Mouse (Mus musculus) stomach, embryonic 14.5 days (tissue): ENCODE measurements around the gene Rgcc. TPM values are rescaled to one million over a fixed set of nuclear protein-coding genes. Genes with fewer than 3 reads are reported as not detected.

Source experiments
- ATAC-seq: fragments of 200-750 bp; cut with Nextera tagmentation; 2 replicates; pipeline ENCODE4 v1.8.0; 2017; ENCODE audit warnings: low read depth, moderate TSS enrichment; ENCODE audit not compliant: insufficient number of reproducible peaks, insufficient read depth, low FRiP score
- H3K27ac ChIP-seq: fragments of 300-500 bp; sonication (generic); 2 replicates; pipeline ENCODE4 v1.5.1; 2014; ENCODE audit warnings: mild to moderate bottlenecking, low read length, moderate library complexity, mixed read lengths
- H3K27me3 ChIP-seq: fragments of 300-500 bp; sonication (generic); 2 replicates; pipeline ENCODE4 v1.6.1; 2014; ENCODE audit warnings: low read length, control low read depth, mixed read lengths; ENCODE audit not compliant: control insufficient read depth, insufficient read depth
- H3K36me3 ChIP-seq: fragments of 300-500 bp; sonication (generic); 2 replicates; pipeline ENCODE4 v1.6.1; 2014; ENCODE audit warnings: mild to moderate bottlenecking, control low read depth, low read length, moderate library complexity, mixed read lengths; ENCODE audit not compliant: control insufficient read depth, insufficient read depth
- H3K4me1 ChIP-seq: fragments of 300-500 bp; sonication (generic); 2 replicates; pipeline ENCODE4 v1.6.1; 2014; ENCODE audit warnings: low read length, control low read depth, mixed read lengths; ENCODE audit not compliant: control insufficient read depth, insufficient read depth
- H3K4me2 ChIP-seq: fragments of 300-500 bp; sonication (generic); replicated peaks from 2 replicates; pipeline ENCODE4 v1.6.1; 2014; ENCODE audit warnings: low read depth, low read length, control low read depth
- H3K4me3 ChIP-seq: fragments of 300-500 bp; sonication (generic); 2 replicates; pipeline ENCODE4 v1.5.1; 2014; ENCODE audit warnings: low read depth, low read length, control low read depth
- H3K9ac ChIP-seq: fragments of 300-500 bp; sonication (generic); replicated peaks from 2 replicates; pipeline ENCODE4 v1.6.1; 2014; ENCODE audit warnings: low read depth, mild to moderate bottlenecking, control low read depth, low read length, moderate library complexity, mixed read lengths
- H3K9me3 ChIP-seq: fragments of 300-500 bp; sonication (generic); 2 replicates; pipeline ENCODE4 v1.6.1; 2016; ENCODE audit warnings: low read depth, low read length, control low read depth; ENCODE audit not compliant: control insufficient read depth
- WGBS: fragments of 180-500 bp; shearing (Covaris S2); extraction: QIAGEN DNeasy Blood & Tissue Kit; methylation state at CpG from one replicate; pipeline ENCODE4 v1.1.7; 2014; 5-methylcytosine and 5-hydroxymethylcytosine counted together
- polyA plus RNA-seq: library from polyadenylated mRNA; unstranded; fragments of >200 nt; fragmentation: Nextera tagmentation; extraction: Ambion mirVana; gene quantifications from 2 replicates; pipeline ENCODE4 v1.2.1, GENCODE M21; 2014

Gene Rgcc
- polyA plus RNA-seq, result 46.5 and 49.8 TPM in 2 replicates

GRCm38 (mm10) chr14:79301466-79301875 is at the start of gene Rgcc:
Gene Rgcc (minus strand): TSS chr14:79301645.
- H3K27ac ChIP-seq, result no peak within 1 kb of the TSS
- peaks cover 2% of the 10 kb centered on the region; the same call in 1 of the 2 replicates for H3K27me3 ChIP-seq
- under 1% methylated on average over 32 of the region's 34 CpGs for WGBS
- no peaks in the 10 kb centered on the region for H3K4me1 ChIP-seq
- H3K4me3 ChIP-seq, result peak within 1 kb of the TSS; percentile 53
- H3K4me2 ChIP-seq, result peak within 1 kb of the TSS; percentile 99
- ATAC-seq, result peak; percentile 95
- H3K36me3 ChIP-seq, result no peaks in the 10 kb centered on the region
- H3K9me3 ChIP-seq, result no peaks in the 10 kb centered on the region
- peak within 1 kb of the TSS; percentile 34; the same call in 1 of the 2 replicates for H3K9ac ChIP-seq

GRCm38 (mm10) chr14:79346384-79346783 is 44.9 kb upstream of the Rgcc start:
- no peaks in the 10 kb centered on the region for H3K27me3 ChIP-seq
- ATAC-seq, result no peak
- no peak overlapping the region for H3K4me2 ChIP-seq
- peaks cover 45% of the 10 kb centered on the region for H3K36me3 ChIP-seq
- no peak overlapping the region for H3K27ac ChIP-seq
- no peaks in the 10 kb centered on the region for H3K4me1 ChIP-seq
- H3K9me3 ChIP-seq, result no peaks in the 10 kb centered on the region
- WGBS, result 75% methylated on average over 3 of the region's 3 CpGs
- no peak overlapping the region for H3K9ac ChIP-seq
- no peak overlapping the region for H3K4me3 ChIP-seq

- H3K9me3 ChIP-seq, result no peaks in the 10 kb centered on the region
- peaks cover 34% of the 10 kb centered on the region for H3K36me3 ChIP-seq
- H3K27me3 ChIP-seq, result no peaks in the 10 kb centered on the region
- H3K9ac ChIP-seq, result no peak overlapping the region
- H3K4me1 ChIP-seq, result peaks cover 4% of the 10 kb centered on the region; the same call in 1 of the 2 replicates
- no peak for ATAC-seq
- H3K4me3 ChIP-seq, result no peak overlapping the region
- 88% methylated on average over 3 of the region's 3 CpGs for WGBS
- no peak overlapping the region for H3K27ac ChIP-seq
- H3K4me2 ChIP-seq, result no peak overlapping the region
Observed at GRCm38 (mm10) chr14:79335613-79336012, 34.2 kb upstream of the Rgcc start.

- Histone ChIP-seq H3K9me3 (no peaks in the 10 kb centered on the region), H3K4me2 (no peak overlapping the region), H3K27me3 (no peaks in the 10 kb centered on the region), H3K27ac (no peak overlapping the region), H3K4me3 (no peak overlapping the region), H3K4me1 (peaks cover 4% of the 10 kb centered on the region; the same call in 1 of the 2 replicates), H3K9ac (no peak overlapping the region), H3K36me3 (peaks cover 20% of the 10 kb centered on the region)
- ATAC-seq, result no peak
- WGBS, result 74% methylated on average over 7 of the region's 7 CpGs
Observed at GRCm38 (mm10) chr14:79331936-79332335, 30.5 kb upstream of the Rgcc start.

GRCm38 (mm10) chr14:79330944-79331561 is 29.6 kb upstream of the Rgcc start:
- Histone ChIP-seq H3K27ac (no peak overlapping the region), H3K27me3 (no peaks in the 10 kb centered on the region), H3K36me3 (peaks cover 14% of the 10 kb centered on the region), H3K9ac (no peak overlapping the region), H3K4me2 (no peak overlapping the region; the same call in 1 of the 2 replicates), H3K9me3 (no peaks in the 10 kb centered on the region), H3K4me3 (no peak overlapping the region), H3K4me1 (peaks cover 4% of the 10 kb centered on the region; the same call in 1 of the 2 replicates)
- ATAC-seq, result peak; percentile 53; the same call in 1 of the 2 replicates
- WGBS, result 53% methylated on average over 16 of the region's 16 CpGs

- no peaks in the 10 kb centered on the region for H3K9me3 ChIP-seq
- no peaks in the 10 kb centered on the region for H3K36me3 ChIP-seq
- H3K9ac ChIP-seq, result no peak overlapping the region
- H3K4me1 ChIP-seq, result peaks cover 4% of the 10 kb centered on the region; the same call in 1 of the 2 replicates
- no peak for ATAC-seq
- no peak overlapping the region for H3K27ac ChIP-seq
- no peaks in the 10 kb centered on the region for H3K27me3 ChIP-seq
- WGBS, result 33% methylated on average over 5 of the region's 5 CpGs
- no peak overlapping the region for H3K4me3 ChIP-seq
- H3K4me2 ChIP-seq, result no peak overlapping the region
Observed at GRCm38 (mm10) chr14:79327033-79327432, 25.6 kb upstream of the Rgcc start.

GRCm38 (mm10) chr14:79324112-79324840 is 22.8 kb upstream of the Rgcc start:
- Histone ChIP-seq H3K4me3 (no peak overlapping the region), H3K4me2 (no peak overlapping the region), H3K27me3 (no peaks in the 10 kb centered on the region), H3K4me1 (no peaks in the 10 kb centered on the region), H3K36me3 (no peaks in the 10 kb centered on the region), H3K9me3 (no peaks in the 10 kb centered on the region), H3K9ac (no peak overlapping the region), H3K27ac (no peak overlapping the region)
- WGBS, result 81% methylated on average over 10 of the region's 10 CpGs
- ATAC-seq, result no peak

- H3K4me3 ChIP-seq, result no peak overlapping the region
- 78% methylated on average over 5 of the region's 5 CpGs for WGBS
- no peak overlapping the region for H3K9ac ChIP-seq
- H3K27me3 ChIP-seq, result no peaks in the 10 kb centered on the region
- no peaks in the 10 kb centered on the region for H3K4me1 ChIP-seq
- ATAC-seq, result no peak
- no peak overlapping the region for H3K27ac ChIP-seq
- H3K9me3 ChIP-seq, result no peaks in the 10 kb centered on the region
- no peak overlapping the region for H3K4me2 ChIP-seq
- no peaks in the 10 kb centered on the region for H3K36me3 ChIP-seq
Observed at GRCm38 (mm10) chr14:79321881-79322280, 20.4 kb upstream of the Rgcc start.
